Mouse (Mus musculus) thymus, postnatal 0 days (tissue): ENCODE results near the gene Nfrkb. TPM values are rescaled to one million over a fixed set of nuclear protein-coding genes. Genes with fewer than 3 reads are reported as not detected.

Experiments
- polyA plus RNA-seq: library from polyadenylated mRNA; unstranded; fragments of >200 nt; fragmentation: Nextera tagmentation; extraction: Ambion mirVana; gene quantifications from 2 replicates; pipeline ENCODE4 v1.2.1, GENCODE M21; 2015

The Nfrkb gene
- polyA plus RNA-seq, 1 experiment from 2014 or later: 32.9 TPM

Other genes starting within 250 kb of the Nfrkb start
- 166 and 168 TPM in 2 replicates for gene Aplp2, start 174.4 kb upstream of the Nfrkb start, polyA plus RNA-seq
- 3.6 and 3.9 TPM in 2 replicates for gene Prdm10, start 105.7 kb upstream of the Nfrkb start, polyA plus RNA-seq
- gene Tmem45b, start 78.3 kb downstream of the Nfrkb start, polyA plus RNA-seq: 0.81 and 1.0 TPM in 2 replicates